Mouse (Mus musculus) MEL (cell line): ENCODE results near the gene Gstm6.

ENCODE experiments used
- CHD2 ChIP-seq: IDR thresholded peaks from 2 replicates; pipeline ENCODE4 v1.6.1; 2011; ENCODE audit warnings: low read length, improper control_type of control experiment
- CTCF ChIP-seq, 3 experiments: IDR thresholded peaks in 2 of 3; conservative IDR thresholded peaks in 1 of 3; 2 replicates each; pipeline ENCODE4 v1.5.1; 2011 to 2012; ENCODE audit warnings: low read length in 3 of 3, low read depth in 2 of 3, mild to moderate bottlenecking in 2 of 3, improper control_type of control experiment in 1 of 3, inconsistent platforms in 1 of 3, mixed read lengths in 1 of 3, moderate library complexity in 1 of 3; ENCODE audit not compliant: control insufficient read depth in 1 of 3, insufficient read depth in 1 of 3, poor library complexity in 1 of 3, severe bottlenecking in 1 of 3
- E2F4 ChIP-seq: IDR thresholded peaks from 2 replicates; pipeline ENCODE4 v1.6.1; 2011; ENCODE audit warnings: low read depth, low read length, improper control_type of control experiment, borderline replicate concordance
- EP300 ChIP-seq, 2 experiments: IDR thresholded peaks; 2 replicates each; pipeline ENCODE4 v1.6.1; 2011; ENCODE audit warnings: improper control_type of control experiment in 2 of 2, low read length in 2 of 2, low read depth in 1 of 2, mild to moderate bottlenecking in 1 of 2
- GABPA ChIP-seq: IDR thresholded peaks from 2 replicates; pipeline ENCODE4 v1.6.1; 2012; ENCODE audit warnings: low read depth, mild to moderate bottlenecking, inconsistent platforms, low read length, improper control_type of control experiment, moderate library complexity
- KAT2A ChIP-seq: conservative IDR thresholded peaks from 2 replicates; pipeline ENCODE4 v1.6.1; 2012; ENCODE audit warnings: low read depth, low read length, improper control_type of control experiment, inconsistent platforms
- MAX ChIP-seq: IDR thresholded peaks from 2 replicates; pipeline ENCODE4 v1.6.1; 2011; ENCODE audit warnings: low read length, improper control_type of control experiment
- MXI1 ChIP-seq: IDR thresholded peaks from 2 replicates; pipeline ENCODE4 v1.6.1; 2011; ENCODE audit warnings: mild to moderate bottlenecking, low read depth, low read length, improper control_type of control experiment
- NELFE ChIP-seq: IDR thresholded peaks from 2 replicates; pipeline ENCODE4 v1.6.1; 2011; ENCODE audit warnings: low read depth, low read length, improper control_type of control experiment
- POLR2A ChIP-seq, 2 experiments: IDR thresholded peaks; 2 replicates each; pipeline ENCODE4 v1.6.1; 2011 to 2012; ENCODE audit warnings: low read length in 2 of 2, mild to moderate bottlenecking in 2 of 2, control low read depth in 1 of 2, improper control_type of control experiment in 1 of 2, low read depth in 1 of 2, moderate library complexity in 1 of 2; ENCODE audit not compliant: control insufficient read depth in 1 of 2, insufficient read depth in 1 of 2, poor library complexity in 1 of 2
- SMC3 ChIP-seq: IDR thresholded peaks from 2 replicates; pipeline ENCODE4 v1.6.1; 2011; ENCODE audit warnings: low read depth, low read length, improper control_type of control experiment
- TAL1 ChIP-seq: IDR thresholded peaks from 2 replicates; pipeline ENCODE4 v1.6.1; 2012; ENCODE audit warnings: mild to moderate bottlenecking, inconsistent platforms, low read length, moderate library complexity, mixed read lengths
- USF1 ChIP-seq: IDR thresholded peaks from 2 replicates; pipeline ENCODE4 v1.6.1; 2014; ENCODE audit warnings: low read depth, mild to moderate bottlenecking, inconsistent platforms, low read length, improper control_type of control experiment, moderate library complexity
- ZKSCAN1 ChIP-seq: IDR thresholded peaks from 2 replicates; pipeline ENCODE4 v1.6.1; 2012; ENCODE audit warnings: low read depth, mild to moderate bottlenecking, inconsistent platforms, low read length, improper control_type of control experiment, moderate library complexity

GRCm38 (mm10) chr3:107900955-107901673, 42.4 kb downstream of the Gstm6 start:
- TF ChIP-seq MAX, result no peak
- no peak for TF ChIP-seq EP300 (IDR thresholded peaks at IDR 0.05; ENCODE audit: low read depth in 1 of 2, low read length in 2 of 2)
- TF ChIP-seq SMC3, result no peak
- no peak for TF ChIP-seq CTCF (IDR thresholded peaks at IDR 0.05 in 2 of 3, conservative IDR thresholded peaks at IDR 0.05 in 1 of 3; ENCODE audit: control insufficient read depth in 1 of 3, insufficient read depth in 1 of 3, low read depth in 2 of 3, low read length in 3 of 3, poor library complexity in 1 of 3, severe bottlenecking in 1 of 3)
- no peak for TF ChIP-seq POLR2A (IDR thresholded peaks at IDR 0.05; ENCODE audit: control insufficient read depth in 1 of 2, insufficient read depth in 1 of 2, low read depth in 1 of 2, low read length in 2 of 2, poor library complexity in 1 of 2)
- no peak for TF ChIP-seq CHD2
- no peak for TF ChIP-seq USF1
- no peak for TF ChIP-seq GABPA
- no peak for TF ChIP-seq NELFE
- no peak for TF ChIP-seq MXI1
- TF ChIP-seq E2F4, result no peak
- TF ChIP-seq KAT2A, result no peak
- TF ChIP-seq ZKSCAN1, result no peak
- no peak for TF ChIP-seq TAL1
